8 mouse cellular contexts compared by ENCODE assay signal in genomic region chr11:119267241-119267674, GRCm38 (mm10). TPM values are rescaled to one million over a fixed set of nuclear protein-coding genes. Genes with fewer than 3 reads are reported as not detected.
DNase-seq lines count a peak whose midpoint lies in the region.

No protein-coding gene starts in this region.

- intact Hi-C loops in heart, postnatal 36 days (cut with DNase I): no loop called here

- DNase-seq in ovary, adult 18-20 months (ENCODE audit: low spot score): peak; percentile 44
- no peak for DNase-seq in ovary, postnatal 10 days (ENCODE audit: low spot score)
- peak; percentile 80 to 81 for DNase-seq in cerebellum, postnatal 36 days
- peak; percentile 41 to 45 for DNase-seq in heart, postnatal 36 days
- peak; percentile 36 to 63 for DNase-seq in kidney, postnatal 4 days
- DNase-seq in lung, postnatal 4 days: peak; percentile 25 to 69
- no peak for DNase-seq in spleen, postnatal 4 days (ENCODE audit: low spot score in 2 of 2)
- DNase-seq in thymus, postnatal 25 days: no peak

RNA-seq across cellular contexts. Expression of gene Gaa, which starts 0.4 kb away (rescaled TPM):
- total RNA-seq in heart, postnatal 36 days (2021): 10 to 100 TPM; 79.4 to 86.8 TPM

RNA-seq across cellular contexts. Expression of gene Eif4a3, which starts 32.6 kb away (rescaled TPM):
- total RNA-seq in heart, postnatal 36 days (2021): 10 to 100 TPM; 64.4 to 72.8 TPM

RNA-seq across cellular contexts. Expression of gene Ccdc40, which starts 38.9 kb away (rescaled TPM):
- under 1 TPM in 1 of 2 experiments, not detected in 1; 0.38 TPM for total RNA-seq in heart, postnatal 36 days (2021)

RNA-seq across cellular contexts. Expression of gene Tbc1d16, which starts 39.0 kb away (rescaled TPM):
- total RNA-seq in heart, postnatal 36 days (2021): 10 to 100 TPM; 57.7 to 67.8 TPM

RNA-seq across cellular contexts. Expression of gene Card14, which starts 40.3 kb away (rescaled TPM):
- total RNA-seq in heart, postnatal 36 days (2021): under 1 TPM; 0.06 to 0.16 TPM

Comparison
In these comparisons a context has a peak if more than half of its experiments do, and no peak if none do; other contexts are left out.
1. DNase-seq: peak in ovary, adult 18-20 months (single experiment), cerebellum, postnatal 36 days (2 of 2), heart, postnatal 36 days (2 of 2), kidney, postnatal 4 days (2 of 2) and lung, postnatal 4 days (2 of 2); none in ovary, postnatal 10 days (single experiment), spleen, postnatal 4 days (0 of 2) and thymus, postnatal 25 days (single experiment).